Mouse (Mus musculus): ENCODE data around the gene Myb. TPM values are rescaled to one million over a fixed set of nuclear protein-coding genes. Genes with fewer than 3 reads are reported as not detected.
A peak's percentile ranks its signal among the peaks of the same experiment; 100 is the strongest.

Gene Myb
- total and polyA plus RNA-seq, 2 experiments = 0.09 to 0.10 TPM

DNA sequence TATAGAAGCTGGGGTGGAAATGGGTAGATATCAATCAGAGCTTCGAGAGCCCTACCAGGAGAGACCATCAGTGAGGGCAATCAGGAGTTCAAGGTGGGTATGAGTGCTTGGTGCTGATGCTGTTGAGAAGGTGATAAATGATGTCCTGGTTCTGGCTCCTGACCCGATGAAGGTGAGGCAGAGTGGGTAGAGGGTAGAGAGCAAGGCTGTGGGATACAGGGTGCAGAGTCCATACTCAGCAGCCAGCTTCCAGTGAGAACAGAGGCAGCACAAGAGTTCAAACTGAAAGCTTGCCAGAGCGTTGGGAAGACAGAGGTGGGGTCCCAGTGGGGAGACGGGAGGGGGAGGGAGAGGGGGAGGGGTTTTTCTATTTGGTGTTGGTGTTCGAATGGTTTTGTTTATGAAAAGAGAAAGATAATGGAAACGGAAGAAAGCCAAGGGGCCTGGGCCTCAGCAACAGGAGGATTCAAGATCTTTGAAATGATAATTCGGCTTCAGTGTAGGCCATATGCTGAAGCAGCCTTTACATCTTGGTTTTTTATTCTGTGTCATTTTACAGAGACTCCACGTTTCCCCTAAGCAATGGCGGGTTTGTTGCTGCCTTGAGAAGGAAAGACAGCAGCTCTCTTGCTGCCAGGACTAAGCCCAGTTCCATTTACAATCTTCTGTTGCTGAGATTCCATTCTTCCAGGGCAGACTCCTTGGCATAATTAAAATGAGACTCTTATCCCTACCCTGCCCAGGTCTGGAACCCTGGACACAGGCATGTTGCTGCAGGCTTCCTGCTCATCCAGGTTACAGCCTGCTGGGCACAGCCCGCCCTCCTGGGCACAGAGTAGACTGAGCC is 32.5 kb upstream of the Myb start:
- TF ChIP-seq CTCF (IDR thresholded peaks at IDR 0.05; ENCODE audit: low read depth, low read length) (no peak), POLR2A (IDR thresholded peaks at IDR 0.05; ENCODE audit: extremely low read depth, insufficient read depth, low read length) (no peak)
- Histone ChIP-seq H3K79me2 (ENCODE audit: control insufficient read depth, insufficient read depth, low read length) (no peaks in the 10 kb centered on the region), H3K9ac (ENCODE audit: low read depth, low read length) (no peak overlapping the region), H3K27ac (replicated peaks; ENCODE audit: insufficient read depth, low read depth, low read length) (no peak overlapping the region), H3K36me3 (ENCODE audit: control insufficient read depth, insufficient read depth, low read length) (no peaks in the 10 kb centered on the region), H3K27me3 (ENCODE audit: control insufficient read depth, insufficient read depth, low read length) (no peaks in the 10 kb centered on the region), H3K4me3 (ENCODE audit: insufficient read depth, low read depth, low read length) (no peak overlapping the region), H3K4me1 (ENCODE audit: control insufficient read depth, insufficient read depth, low read length) (no peaks in the 10 kb centered on the region)
- DNase-seq (ENCODE audit: extremely low read depth, low read depth, low spot score) = no peak
- 59% methylated on average over 10 of the region's 10 CpGs for WGBS

DNA sequence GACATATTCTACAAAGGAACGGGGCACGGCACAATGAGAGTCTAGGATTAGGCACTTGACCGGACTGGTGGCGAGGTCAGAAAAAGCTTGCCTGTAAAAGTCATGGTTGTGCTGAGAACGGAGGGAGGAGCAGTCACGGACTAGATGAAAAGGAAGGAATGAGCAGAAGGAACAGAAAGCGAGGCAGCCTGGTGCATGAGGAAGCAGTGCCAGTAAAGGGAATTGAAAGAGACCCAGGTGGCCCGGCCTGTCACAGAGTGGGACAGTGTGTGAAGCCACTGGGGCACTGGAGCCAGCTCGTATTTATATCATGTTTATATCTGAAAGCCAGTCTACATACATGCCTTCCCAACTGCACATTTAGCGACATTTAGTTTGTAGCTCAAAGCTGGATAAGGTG is 31.7 kb upstream of the Myb start:
- no peak for DNase-seq (ENCODE audit: extremely low read depth, low read depth, low spot score)
- WGBS = 82% methylated on average over 10 of the region's 10 CpGs

DNA sequence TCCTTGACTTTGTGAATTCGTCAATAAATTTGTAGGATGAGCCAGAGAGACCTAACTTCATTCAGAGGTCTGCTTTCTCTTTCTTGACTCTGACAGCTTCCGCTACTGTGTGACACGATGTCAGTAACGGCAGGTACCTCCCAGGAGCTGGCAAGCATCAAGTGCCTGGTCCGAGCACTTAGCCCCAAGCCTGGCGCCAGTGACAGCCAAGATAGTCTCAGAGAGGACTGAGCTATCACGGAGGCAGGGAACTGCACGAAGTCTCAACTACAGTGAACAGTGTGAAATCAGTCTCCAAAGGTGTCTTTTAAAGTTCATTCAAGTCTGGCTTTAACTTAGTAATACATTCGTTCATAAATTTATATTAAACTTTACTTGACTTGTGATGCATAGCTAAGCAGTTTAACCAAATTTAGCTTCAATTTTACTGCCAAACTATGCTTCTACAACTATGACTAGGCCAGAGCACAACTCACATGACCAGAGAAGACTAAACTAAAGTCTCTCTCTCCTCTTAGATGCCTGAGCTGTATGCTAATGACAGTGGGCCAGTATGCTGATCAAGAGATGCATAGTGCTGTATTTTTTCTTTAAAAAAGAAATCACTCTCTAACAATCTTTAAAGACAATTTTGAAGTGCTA is 29.1 kb upstream of the Myb start:
- DNase-seq (ENCODE audit: extremely low read depth, low read depth, low spot score) = no peak
- no peaks in the 10 kb centered on the region for H3K36me3 ChIP-seq (ENCODE audit: control insufficient read depth, insufficient read depth, low read length)
- TF ChIP-seq CTCF (IDR thresholded peaks at IDR 0.05; ENCODE audit: low read depth, low read length) (no peak), POLR2A (IDR thresholded peaks at IDR 0.05; ENCODE audit: extremely low read depth, insufficient read depth, low read length) (no peak)
- H3K4me3 ChIP-seq (ENCODE audit: insufficient read depth, low read depth, low read length) = no peak overlapping the region
- H3K27me3 ChIP-seq (ENCODE audit: control insufficient read depth, insufficient read depth, low read length) = no peaks in the 10 kb centered on the region
- H3K4me1 ChIP-seq (ENCODE audit: control insufficient read depth, insufficient read depth, low read length) = no peaks in the 10 kb centered on the region
- H3K27ac ChIP-seq (replicated peaks; ENCODE audit: insufficient read depth, low read depth, low read length) = no peak overlapping the region
- 78% methylated on average over 9 of the region's 9 CpGs for WGBS
- H3K9ac ChIP-seq (ENCODE audit: low read depth, low read length) = no peak overlapping the region
- H3K79me2 ChIP-seq (ENCODE audit: control insufficient read depth, insufficient read depth, low read length) = no peaks in the 10 kb centered on the region

More for the DNA sequence above, 31.7 kb upstream of the Myb start:
- no peaks in the 10 kb centered on the region for H3K36me3 ChIP-seq (ENCODE audit: control insufficient read depth, insufficient read depth, low read length)
- H3K4me3 ChIP-seq (ENCODE audit: insufficient read depth, low read depth, low read length) = no peak overlapping the region
- H3K27me3 ChIP-seq (ENCODE audit: control insufficient read depth, insufficient read depth, low read length) = no peaks in the 10 kb centered on the region
- no peaks in the 10 kb centered on the region for H3K79me2 ChIP-seq (ENCODE audit: control insufficient read depth, insufficient read depth, low read length)
- TF ChIP-seq CTCF (IDR thresholded peaks at IDR 0.05; ENCODE audit: low read depth, low read length) (no peak), POLR2A (IDR thresholded peaks at IDR 0.05; ENCODE audit: extremely low read depth, insufficient read depth, low read length) (no peak)
- no peaks in the 10 kb centered on the region for H3K4me1 ChIP-seq (ENCODE audit: control insufficient read depth, insufficient read depth, low read length)
- no peak overlapping the region for H3K9ac ChIP-seq (ENCODE audit: low read depth, low read length)
- no peak overlapping the region for H3K27ac ChIP-seq (replicated peaks; ENCODE audit: insufficient read depth, low read depth, low read length)

DNA sequence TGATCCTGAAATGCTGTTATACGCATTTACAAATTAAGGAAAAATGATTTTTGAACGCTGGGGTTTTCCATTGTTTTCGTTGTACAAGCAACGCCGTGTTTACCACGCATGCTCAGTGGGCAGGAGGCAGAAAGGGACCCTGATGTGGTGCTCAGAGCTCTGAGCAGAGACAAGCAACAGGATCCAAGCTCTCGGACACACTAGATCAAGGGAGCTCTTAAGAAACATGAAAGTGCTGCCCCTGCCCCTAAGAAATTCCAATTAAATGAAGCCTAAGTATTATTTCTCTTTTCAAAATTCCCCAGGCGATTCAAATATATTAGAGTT is 28.5 kb upstream of the Myb start:
- DNase-seq (ENCODE audit: extremely low read depth, low read depth, low spot score) = no peak
- no peaks in the 10 kb centered on the region for H3K4me1 ChIP-seq (ENCODE audit: control insufficient read depth, insufficient read depth, low read length)
- H3K36me3 ChIP-seq (ENCODE audit: control insufficient read depth, insufficient read depth, low read length) = no peaks in the 10 kb centered on the region
- TF ChIP-seq POLR2A (IDR thresholded peaks at IDR 0.05; ENCODE audit: extremely low read depth, insufficient read depth, low read length) (no peak), CTCF (IDR thresholded peaks at IDR 0.05; ENCODE audit: low read depth, low read length) (no peak)
- H3K27ac ChIP-seq (replicated peaks; ENCODE audit: insufficient read depth, low read depth, low read length) = no peak overlapping the region
- no peaks in the 10 kb centered on the region for H3K27me3 ChIP-seq (ENCODE audit: control insufficient read depth, insufficient read depth, low read length)
- H3K9ac ChIP-seq (ENCODE audit: low read depth, low read length) = no peak overlapping the region
- H3K4me3 ChIP-seq (ENCODE audit: insufficient read depth, low read depth, low read length) = no peak overlapping the region
- 25% methylated on average over 8 of the region's 8 CpGs for WGBS
- no peaks in the 10 kb centered on the region for H3K79me2 ChIP-seq (ENCODE audit: control insufficient read depth, insufficient read depth, low read length)

DNA sequence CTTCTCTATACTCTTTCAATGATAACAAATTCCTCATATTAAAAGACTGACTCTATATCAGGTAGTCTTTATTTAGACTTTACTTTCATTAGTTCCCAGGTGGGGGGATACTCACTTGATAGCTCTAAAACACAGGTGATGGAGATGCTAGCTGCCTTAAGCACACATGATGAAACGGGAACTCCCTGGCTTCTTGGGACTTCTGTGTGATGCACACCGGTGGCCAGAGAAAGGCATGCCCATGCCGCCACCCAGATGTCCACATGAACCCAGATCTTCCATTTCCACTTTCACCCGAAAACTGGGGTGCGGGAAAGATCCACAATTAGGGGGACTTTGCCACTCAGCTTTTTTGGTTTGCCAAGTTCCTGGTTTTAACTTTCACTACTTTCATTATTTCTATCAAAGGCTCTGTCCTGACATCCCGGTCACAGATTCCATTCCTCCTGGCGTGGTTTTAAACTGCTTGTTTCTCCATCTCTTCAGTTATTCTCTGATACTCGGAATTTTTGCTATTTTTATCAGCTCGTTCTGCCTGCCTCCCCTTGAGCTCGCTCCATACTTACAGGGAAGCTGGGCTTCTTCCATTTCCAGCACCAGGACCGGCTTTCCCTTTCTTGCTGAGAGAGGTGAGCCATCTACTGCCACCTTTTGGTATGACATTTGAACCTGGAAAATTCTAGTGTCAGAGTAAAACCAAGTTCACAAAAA is 27.9 kb upstream of the Myb start:
- H3K4me1 ChIP-seq (ENCODE audit: control insufficient read depth, insufficient read depth, low read length) = no peaks in the 10 kb centered on the region
- no peak overlapping the region for H3K27ac ChIP-seq (replicated peaks; ENCODE audit: insufficient read depth, low read depth, low read length)

More for the DNA sequence above, 27.9 kb upstream of the Myb start:
- H3K4me3 ChIP-seq (ENCODE audit: insufficient read depth, low read depth, low read length) = no peak overlapping the region
- no peak overlapping the region for H3K9ac ChIP-seq (ENCODE audit: low read depth, low read length)
- peak; percentile 49; the same call in 1 of the 2 replicates for TF ChIP-seq CTCF (IDR thresholded peaks at IDR 0.05; ENCODE audit: low read depth, low read length)
- no peak for TF ChIP-seq POLR2A (IDR thresholded peaks at IDR 0.05; ENCODE audit: extremely low read depth, insufficient read depth, low read length)
- 18% methylated on average over 11 of the region's 11 CpGs for WGBS
- no peaks in the 10 kb centered on the region for H3K36me3 ChIP-seq (ENCODE audit: control insufficient read depth, insufficient read depth, low read length)
- no peaks in the 10 kb centered on the region for H3K79me2 ChIP-seq (ENCODE audit: control insufficient read depth, insufficient read depth, low read length)
- DNase-seq (ENCODE audit: extremely low read depth, low read depth, low spot score) = peak; percentile 49
- no peaks in the 10 kb centered on the region for H3K27me3 ChIP-seq (ENCODE audit: control insufficient read depth, insufficient read depth, low read length)

Measured in liver, adult 2 months (tissue).